Comparison of ENCODE assay signal across 9 mouse cellular contexts in the genomic region with DNA sequence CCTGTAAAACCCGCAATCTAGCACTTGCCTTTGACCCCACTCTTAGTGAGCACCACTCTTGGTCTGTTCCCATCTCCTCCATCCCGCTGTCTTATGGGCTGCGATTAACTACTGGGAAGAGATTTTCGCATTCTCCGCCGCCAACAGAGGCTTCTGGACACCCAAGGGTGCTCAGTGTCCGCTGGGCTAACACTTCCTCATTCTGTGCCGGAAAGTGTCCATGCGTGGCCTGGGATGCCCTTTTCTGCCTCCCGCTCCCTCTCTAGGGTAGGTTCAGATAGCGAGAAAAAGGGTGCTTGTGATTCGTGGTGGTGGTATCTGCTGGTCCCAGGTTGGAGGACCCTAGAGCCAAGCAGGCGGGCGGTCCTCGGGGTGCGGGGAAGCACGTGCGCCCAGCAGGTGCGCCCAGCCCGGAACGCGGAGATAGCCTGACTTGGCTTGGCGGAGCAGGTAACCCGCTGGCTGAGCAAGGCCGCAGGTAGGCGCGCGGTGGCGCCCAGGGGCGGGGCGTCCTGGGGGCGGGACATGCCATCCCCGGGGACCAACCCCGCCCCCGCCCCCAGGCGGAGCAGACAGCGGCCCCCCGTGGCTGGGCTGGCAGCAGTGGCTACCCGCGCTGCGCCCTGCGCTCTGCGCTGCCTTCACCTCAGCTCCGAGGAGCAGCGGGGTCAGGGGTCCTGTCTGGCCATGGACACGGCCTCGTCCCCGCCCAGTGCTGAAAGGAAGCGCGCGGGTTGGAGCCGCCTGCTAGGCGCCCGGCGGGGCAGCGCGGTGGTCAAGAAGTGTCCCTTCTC. TPM values are rescaled to one million over a fixed set of nuclear protein-coding genes. Genes with fewer than 3 reads are reported as not detected.
A peak's percentile ranks its signal among the peaks of the same experiment; 100 is the strongest.
DNase-seq lines count a peak whose midpoint lies in the region; ATAC-seq and TF ChIP-seq lines count a peak whose summit lies in the region.
"Had no signal": no experiment of that assay in that cellular context is flagged by ENCODE, and none has a peak within 500 bp of the region (broad histone marks: within the 10 kb centered on the region; RNA-seq: fewer than 3 reads in every experiment).

No protein-coding gene starts in this region.

- peak; percentile 40 for ATAC-seq in common myeloid progenitor, adult 5-6 weeks (replicated peaks; ENCODE audit: low read depth, poor library complexity, severe bottlenecking)

- peaks cover 97% of the 10 kb centered on the region for H3K27me3 ChIP-seq in E14TG2a.4 (ENCODE audit: insufficient read depth, low read length)
- H3K27me3 ChIP-seq in megakaryocyte, embryonic 14.5 days (replicated peaks): peaks cover 96% of the 10 kb centered on the region

- intact Hi-C loops in heart, postnatal 10 days (cut with DNase I): no loop called here

- no peaks in the 10 kb centered on the region for H3K9me3 ChIP-seq in E14TG2a.4 (ENCODE audit: low read length)
- no peaks in the 10 kb centered on the region for H3K9me3 ChIP-seq in megakaryocyte, embryonic 14.5 days

- peak; percentile 70 to 80 for DNase-seq in heart, postnatal 10 days
- DNase-seq in kidney, postnatal 36 days: peak; percentile 79 to 87
- peak; percentile 30 to 56 for DNase-seq in thymus, postnatal 10 days (ENCODE audit: low spot score in 2 of 2)
- no peak for DNase-seq in spleen, postnatal 14 days (ENCODE audit: low spot score in 2 of 2)
- DNase-seq in layer of hippocampus, adult 8-10 months (ENCODE audit: low spot score in 2 of 2): no peak

- H3K4me1 ChIP-seq in E14TG2a.4 (replicated peaks; ENCODE audit: low read depth, low read length): peaks cover 23% of the 10 kb centered on the region
- H3K4me1 ChIP-seq in megakaryocyte, embryonic 14.5 days: peaks cover 6% of the 10 kb centered on the region; the same call in 1 of the 2 replicates

- peak overlapping the region; percentile 83 for H3K4me3 ChIP-seq in E14TG2a.4 (replicated peaks; ENCODE audit: low read length)
- peak overlapping the region; percentile 69 for H3K4me3 ChIP-seq in megakaryocyte, embryonic 14.5 days (replicated peaks)
- H3K4me3 ChIP-seq: myocyte had no signal

- H3K36me3 ChIP-seq in E14TG2a.4 (ENCODE audit: insufficient read depth, low read length): no peaks in the 10 kb centered on the region
- no peaks in the 10 kb centered on the region for H3K36me3 ChIP-seq in megakaryocyte, embryonic 14.5 days (replicated peaks; ENCODE audit: low read length)

- TF ChIP-seq CTCF in E14TG2a.4 (conservative IDR thresholded peaks at IDR 0.05; ENCODE audit: low read length): no peak

RNA-seq across cellular contexts. Expression of gene Kcnq1, which starts 0.7 kb away (rescaled TPM):
- total RNA-seq in common myeloid progenitor, adult 5-6 weeks (2017): not detected in 2 replicates
- total RNA-seq in heart, postnatal 10 days (2021): 10 to 100 TPM; 40.9 to 42.0 TPM
- polyA plus RNA-seq in megakaryocyte, embryonic 14.5 days (2012; ENCODE audit: insufficient read depth, low replicate concordance): not detected in 2 replicates
- total RNA-seq in layer of hippocampus, adult 8-10 months (2022): 1 to 10 TPM in 1 of 4 experiments, under 1 TPM in 3; 0.61 to 1.2 (median 0.83) TPM

RNA-seq across cellular contexts. Expression of gene Trpm5, which starts 12.4 kb away (rescaled TPM):
- total RNA-seq in common myeloid progenitor, adult 5-6 weeks (2017): not detected in 2 replicates
- under 1 TPM; 0.43 to 0.62 TPM for total RNA-seq in heart, postnatal 10 days (2021)
- polyA plus RNA-seq in megakaryocyte, embryonic 14.5 days (2012; ENCODE audit: insufficient read depth, low replicate concordance): not detected in 2 replicates
- under 1 TPM in 1 of 4 experiments, not detected in 3; 0.16 TPM for total RNA-seq in layer of hippocampus, adult 8-10 months (2022)

RNA-seq across cellular contexts. Expression of gene Tssc4, which starts 37.8 kb away (rescaled TPM):
- 25.3 and 25.5 TPM in 2 replicates for total RNA-seq in common myeloid progenitor, adult 5-6 weeks (2017)
- 10 to 100 TPM; 24.9 to 26.3 TPM for total RNA-seq in heart, postnatal 10 days (2021)
- polyA plus RNA-seq in megakaryocyte, embryonic 14.5 days (2012; ENCODE audit: insufficient read depth, low replicate concordance): 167 and 219 TPM in 2 replicates
- total RNA-seq in layer of hippocampus, adult 8-10 months (2022): 10 to 100 TPM; 34.2 to 46.9 (median 38.5) TPM

RNA-seq across cellular contexts. Expression of gene Cd81, which starts 54.3 kb away (rescaled TPM):
- total RNA-seq in common myeloid progenitor, adult 5-6 weeks (2017): 187 and 210 TPM in 2 replicates
- total RNA-seq in heart, postnatal 10 days (2021): 100 to 1,000 TPM; 630 to 639 TPM
- polyA plus RNA-seq in megakaryocyte, embryonic 14.5 days (2012; ENCODE audit: insufficient read depth, low replicate concordance): 774 and 1,679 TPM in 2 replicates
- 100 to 1,000 TPM; 413 to 631 (median 486) TPM for total RNA-seq in layer of hippocampus, adult 8-10 months (2022)

Comparison
In these comparisons a context has a peak if more than half of its experiments do, and no peak if none do; other contexts are left out.
1. DNase-seq: peak in heart, postnatal 10 days (2 of 2), kidney, postnatal 36 days (2 of 2) and thymus, postnatal 10 days (2 of 2); none in spleen, postnatal 14 days (0 of 2) and layer of hippocampus, adult 8-10 months (0 of 2).
2. RNA of gene Kcnq1, which starts 0.7 kb away (total RNA-seq): 40.9 to 42.0 TPM in heart, postnatal 10 days; 0.61 to 1.2 TPM in layer of hippocampus, adult 8-10 months and not detected in common myeloid progenitor, adult 5-6 weeks; every median in the first group is over 10 times any median in the second.